In the genomic region with DNA sequence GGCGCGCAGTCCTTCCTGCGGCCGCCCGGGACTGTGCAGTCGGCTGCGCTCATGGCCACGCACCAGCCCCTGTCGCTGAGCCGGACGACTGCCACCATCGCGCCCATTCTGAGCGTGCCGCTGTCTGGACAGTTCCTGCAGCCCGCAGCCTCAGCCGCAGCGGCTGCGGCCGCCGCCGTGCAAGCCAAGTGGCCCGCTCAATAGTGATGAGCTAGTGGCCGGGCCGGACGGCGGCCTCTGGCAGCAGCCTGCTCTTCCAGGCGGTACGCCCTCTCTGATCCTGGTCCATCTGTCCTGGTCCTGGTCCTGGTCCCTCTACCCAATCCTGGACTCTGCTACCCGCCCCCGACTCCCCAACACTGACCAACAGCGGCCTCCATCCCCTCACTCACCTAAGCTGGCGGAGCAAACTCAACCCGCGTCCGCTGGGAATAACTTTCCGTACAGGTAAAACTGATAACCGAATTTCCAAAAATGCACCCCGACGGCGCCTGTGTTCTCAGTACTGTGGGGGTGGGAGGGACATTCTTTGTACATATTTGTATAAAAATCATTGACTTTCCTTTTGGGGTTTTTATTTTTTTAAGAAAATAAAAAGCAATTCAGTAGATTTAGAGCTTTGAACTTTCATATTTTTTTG, we compare ENCODE assay signal across 8 mouse cellular contexts. TPM values are rescaled to one million over a fixed set of nuclear protein-coding genes. Genes with fewer than 3 reads are reported as not detected.
DNase-seq lines count a peak whose midpoint lies in the region; ATAC-seq lines count a peak whose summit lies in the region.

No protein-coding gene starts in this region.

- WGBS in embryonic facial prominence, embryonic 14.5 days: under 1% methylated on average over 12 of the region's 41 CpGs
- WGBS in hindbrain, embryonic 15.5 days: 1% methylated on average over 25 of the region's 41 CpGs

- no peaks in the 10 kb centered on the region for H3K9me3 ChIP-seq in embryonic facial prominence, embryonic 14.5 days (ENCODE audit: control insufficient read depth, low read length)
- H3K9me3 ChIP-seq in hindbrain, embryonic 15.5 days: no peaks in the 10 kb centered on the region

- H3K36me3 ChIP-seq in embryonic facial prominence, embryonic 14.5 days (ENCODE audit: control insufficient read depth, insufficient read depth, low read length): no peaks in the 10 kb centered on the region
- no peaks in the 10 kb centered on the region for H3K36me3 ChIP-seq in hindbrain, embryonic 15.5 days

- H3K4me2 ChIP-seq in embryonic facial prominence, embryonic 14.5 days (ENCODE audit: low read depth, low read length): peak overlapping the region; percentile 36
- peak overlapping the region; percentile 50 for H3K4me2 ChIP-seq in hindbrain, embryonic 15.5 days

- H3K27me3 ChIP-seq in embryonic facial prominence, embryonic 14.5 days (replicated peaks; ENCODE audit: control insufficient read depth, insufficient read depth, low read length): peaks cover 98% of the 10 kb centered on the region
- peaks cover 64% of the 10 kb centered on the region for H3K27me3 ChIP-seq in hindbrain, embryonic 15.5 days

- intact Hi-C loops in left cerebral cortex, postnatal 4 days (cut with DNase I): loop anchor here (10.0 kb wide), 1 partner anchor 283 kb away; no protein-coding TSS in a partner anchor
- intact Hi-C loops in left cerebral cortex, postnatal 25 days (cut with DNase I): no loop called here
- intact Hi-C loops in left cerebral cortex, postnatal 36 days (cut with DNase I): loop anchor here (5.0 kb wide), 1 partner anchor 86 kb away; no protein-coding TSS in a partner anchor

- ATAC-seq in embryonic facial prominence, embryonic 14.5 days (ENCODE audit: low read depth): no peak
- ATAC-seq in hindbrain, embryonic 15.5 days (ENCODE audit: low FRiP score, low read depth): peak; percentile 23; the same call in 1 of the 2 replicates

- DNase-seq in left cerebral cortex, postnatal 4 days: peak; percentile 33
- DNase-seq in left cerebral cortex, postnatal 25 days (ENCODE audit: low spot score in 2 of 2): no peak
- DNase-seq in embryonic facial prominence, embryonic 14.5 days (ENCODE audit: low spot score): no peak
- peak; percentile 71 for DNase-seq in neural tube, embryonic 10.5 days (ENCODE audit: extremely low spot score, low spot score)
- DNase-seq in left cerebral cortex, postnatal 36 days (ENCODE audit: low spot score in 2 of 2): no peak
- DNase-seq in layer of hippocampus, adult 11-12 months (ENCODE audit: low spot score): no peak
- DNase-seq in kidney, adult 11 months: no peak

- no peak overlapping the region for H3K9ac ChIP-seq in embryonic facial prominence, embryonic 14.5 days (ENCODE audit: low read depth, low read length)
- H3K9ac ChIP-seq in hindbrain, embryonic 15.5 days: no peak overlapping the region

- no peak overlapping the region for H3K27ac ChIP-seq in embryonic facial prominence, embryonic 14.5 days (replicated peaks; ENCODE audit: low read depth, low read length)
- H3K27ac ChIP-seq in hindbrain, embryonic 15.5 days (replicated peaks): peak overlapping the region; percentile 48

- H3K4me1 ChIP-seq in embryonic facial prominence, embryonic 14.5 days (ENCODE audit: control insufficient read depth, insufficient read depth, low read length): peaks cover 8% of the 10 kb centered on the region; the same call in 1 of the 2 replicates
- peaks cover 24% of the 10 kb centered on the region for H3K4me1 ChIP-seq in hindbrain, embryonic 15.5 days (replicated peaks)

- H3K4me3 ChIP-seq in embryonic facial prominence, embryonic 14.5 days (ENCODE audit: low read depth, low read length): peak overlapping the region; percentile 33
- peak overlapping the region; percentile 37 for H3K4me3 ChIP-seq in hindbrain, embryonic 15.5 days

RNA-seq across cellular contexts. Expression of a gene that starts 1.9 kb away (rescaled TPM):
- not detected for total RNA-seq in left cerebral cortex, postnatal 4 days (2021)
- not detected for total RNA-seq in left cerebral cortex, postnatal 25 days (2021)
- 1.4 and 2.0 TPM in 2 replicates for polyA plus RNA-seq in embryonic facial prominence, embryonic 14.5 days (2014; fragmentation: Nextera tagmentation; extraction: Ambion mirVana)
- polyA plus RNA-seq in hindbrain, embryonic 15.5 days (2015; fragmentation: Nextera tagmentation; extraction: Ambion mirVana): 1.8 and 2.1 TPM in 2 replicates
- total RNA-seq in left cerebral cortex, postnatal 36 days (2021): not detected

RNA-seq across cellular contexts. Expression of a gene that starts 57.5 kb away (rescaled TPM):
- 10 to 100 TPM; 13.1 to 13.5 TPM for total RNA-seq in left cerebral cortex, postnatal 4 days (2021)
- 10 to 100 TPM in 1 of 2 experiments, 1 to 10 TPM in 1; 8.9 to 10.4 TPM for total RNA-seq in left cerebral cortex, postnatal 25 days (2021)
- 17.9 and 18.2 TPM in 2 replicates for polyA plus RNA-seq in embryonic facial prominence, embryonic 14.5 days (2014; fragmentation: Nextera tagmentation; extraction: Ambion mirVana)
- 11.1 and 13.9 TPM in 2 replicates for polyA plus RNA-seq in hindbrain, embryonic 15.5 days (2015; fragmentation: Nextera tagmentation; extraction: Ambion mirVana)
- total RNA-seq in left cerebral cortex, postnatal 36 days (2021): 10 to 100 TPM; 13.5 to 14.9 TPM

Comparison
In these comparisons a context has a peak if more than half of its experiments do, and no peak if none do; other contexts are left out.
1. DNase-seq: peak in left cerebral cortex, postnatal 4 days (single experiment) and neural tube, embryonic 10.5 days (single experiment); none in left cerebral cortex, postnatal 25 days (0 of 2), embryonic facial prominence, embryonic 14.5 days (single experiment), left cerebral cortex, postnatal 36 days (0 of 2), layer of hippocampus, adult 11-12 months (single experiment) and kidney, adult 11 months (single experiment).